Mouse (Mus musculus) CH12.LX (cell line): ENCODE results near the gene Aff1.

Source experiments
- CHD2 ChIP-seq: IDR thresholded peaks from 2 replicates; pipeline ENCODE4 v1.6.1; 2011; ENCODE audit warnings: low read length, improper control_type of control experiment
- CTCF ChIP-seq, 2 experiments: IDR thresholded peaks in 1 of 2; conservative IDR thresholded peaks in 1 of 2; 2 replicates each; pipeline ENCODE4 v1.5.1; 2011 to 2012; ENCODE audit warnings: low read depth in 2 of 2, low read length in 2 of 2, improper control_type of control experiment in 1 of 2, inconsistent platforms in 1 of 2, mild to moderate bottlenecking in 1 of 2, moderate library complexity in 1 of 2
- ELF1 ChIP-seq: IDR thresholded peaks from 2 replicates; pipeline ENCODE4 v1.6.1; 2014; ENCODE audit warnings: low read depth, mild to moderate bottlenecking, inconsistent platforms, low read length, improper control_type of control experiment
- MAX ChIP-seq: IDR thresholded peaks from 2 replicates; pipeline ENCODE4 v1.6.1; 2011; ENCODE audit warnings: low read length, improper control_type of control experiment
- MXI1 ChIP-seq: IDR thresholded peaks from 2 replicates; pipeline ENCODE4 v1.6.1; 2011; ENCODE audit warnings: mild to moderate bottlenecking, low read depth, low read length, improper control_type of control experiment
- MYC ChIP-seq: IDR thresholded peaks from 2 replicates; pipeline ENCODE4 v1.6.1; 2011; ENCODE audit warnings: low read depth, mild to moderate bottlenecking, improper control_type of control experiment, low read length
- POLR2A ChIP-seq: IDR thresholded peaks from 2 replicates; pipeline ENCODE4 v1.6.1; 2011; ENCODE audit warnings: low read depth, mild to moderate bottlenecking, improper control_type of control experiment, low read length
- POLR2AphosphoS2 ChIP-seq: IDR thresholded peaks from 2 replicates; pipeline ENCODE4 v1.6.1; 2011; ENCODE audit warnings: low read depth, low read length, improper control_type of control experiment
- RCOR1 ChIP-seq: conservative IDR thresholded peaks from 2 replicates; pipeline ENCODE4 v1.6.1; 2012; ENCODE audit warnings: low read depth, mild to moderate bottlenecking, inconsistent platforms, low read length, improper control_type of control experiment
- SIN3A ChIP-seq: IDR thresholded peaks from 2 replicates; pipeline ENCODE4 v1.6.1; 2012; ENCODE audit warnings: low read length, improper control_type of control experiment, inconsistent platforms
- TCF12 ChIP-seq: IDR thresholded peaks from 2 replicates; pipeline ENCODE4 v1.6.1; 2014; ENCODE audit warnings: low read depth, mild to moderate bottlenecking, inconsistent platforms, low read length, improper control_type of control experiment
- UBTF ChIP-seq: IDR thresholded peaks from 2 replicates; pipeline ENCODE4 v1.6.1; 2012; ENCODE audit warnings: low read depth, mild to moderate bottlenecking, inconsistent platforms, low read length, improper control_type of control experiment, moderate library complexity
- ZC3H11A ChIP-seq: IDR thresholded peaks from 2 replicates; pipeline ENCODE4 v1.6.1; 2012; ENCODE audit warnings: low read depth, mild to moderate bottlenecking, inconsistent platforms, low read length, improper control_type of control experiment
- ZNF384 ChIP-seq: IDR thresholded peaks from 2 replicates; pipeline ENCODE4 v1.6.1; 2012; ENCODE audit warnings: low read depth, low read length, improper control_type of control experiment, inconsistent platforms

GRCm38 (mm10) chr5:103857151-103857550 is 165.0 kb downstream of the Aff1 start:
- TF ChIP-seq ELF1 (no peak), MXI1 (no peak), CHD2 (no peak), CTCF (conservative IDR thresholded peaks at IDR 0.05 in 1 of 2, IDR thresholded peaks at IDR 0.05 in 1 of 2; ENCODE audit: low read depth in 2 of 2, low read length in 2 of 2) (no peak), POLR2AphosphoS2 (no peak), POLR2A (no peak), SIN3A (no peak), UBTF (no peak), RCOR1 (no peak), ZNF384 (no peak), ZC3H11A (no peak), MYC (no peak), TCF12 (no peak), MAX (no peak)
